Mouse (Mus musculus): Measurements from ENCODE around the gene Nmral1.
"Not testable (repeated sequence)": the region's sequence is repeated elsewhere in the genome, so short reads cannot be mapped to it uniquely, and the experiment has no call there.

- not testable (repeated sequence) for TF ChIP-seq USF1 (IDR thresholded peaks at IDR 0.05; ENCODE audit: low read depth, low read length); GATA1 (IDR thresholded peaks at IDR 0.05; ENCODE audit: low read depth, low read length); CTCF (IDR thresholded peaks at IDR 0.05 in 2 of 3, conservative IDR thresholded peaks at IDR 0.05 in 1 of 3; ENCODE audit: control insufficient read depth in 1 of 3, insufficient read depth in 1 of 3, low read depth in 2 of 3, low read length in 3 of 3, poor library complexity in 1 of 3, severe bottlenecking in 1 of 3); USF2 (IDR thresholded peaks at IDR 0.05; ENCODE audit: borderline replicate concordance in 1 of 2, insufficient read depth in 1 of 2, low read depth in 1 of 2, low read length in 2 of 2); MAFK (IDR thresholded peaks at IDR 0.05; ENCODE audit: borderline replicate concordance, low read depth, low read length); ZNF384 (IDR thresholded peaks at IDR 0.05; ENCODE audit: low read depth, low read length); POLR2A (IDR thresholded peaks at IDR 0.05; ENCODE audit: control insufficient read depth in 1 of 2, insufficient read depth in 1 of 2, low read depth in 1 of 2, low read length in 2 of 2, poor library complexity in 1 of 2)
Observed at GRCm38 (mm10) chr16:4756660-4757335, 37.6 kb upstream of the Nmral1 start.
